Mouse (Mus musculus): ENCODE measurements at regions not wholly inside any gene's neighbourhood (a gene's known extent, or its start where the extent isn't known, plus 50 kb on each side); places are given as distances from the start of the nearest gene placed in this dataset.
"Not testable (repeated sequence)": the region's sequence is repeated elsewhere in the genome, so short reads cannot be mapped to it uniquely, and the experiment has no call there.

GRCm38 (mm10) chr14:113838237-113838636 is 523.8 kb downstream of the Tpm3-rs7 start:
- DNase-seq, result no peak

DNA sequence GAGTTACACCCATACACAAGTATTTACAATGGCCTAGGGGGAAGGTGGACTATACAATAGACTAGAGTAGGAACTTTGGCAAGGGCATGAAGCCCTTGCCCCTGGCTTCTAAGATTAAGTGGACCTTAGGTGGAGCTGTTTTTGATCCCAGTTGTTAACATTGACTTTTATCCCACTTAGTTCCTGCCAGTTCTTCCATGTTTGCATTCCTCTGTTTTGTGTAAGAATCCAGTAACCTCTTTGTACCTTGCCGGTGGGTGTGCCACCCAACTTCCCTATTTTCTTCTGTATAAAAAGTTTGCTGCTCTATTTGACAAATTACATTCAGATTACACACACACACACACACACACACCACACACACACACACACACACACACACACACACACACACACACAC is 533.4 kb downstream of the Tpm3-rs7 start:
- DNase-seq, result not testable (repeated sequence)

GRCm38 (mm10) chr14:113852988-113853387 is 538.6 kb downstream of the Tpm3-rs7 start:
- DNase-seq, result no peak

DNA sequence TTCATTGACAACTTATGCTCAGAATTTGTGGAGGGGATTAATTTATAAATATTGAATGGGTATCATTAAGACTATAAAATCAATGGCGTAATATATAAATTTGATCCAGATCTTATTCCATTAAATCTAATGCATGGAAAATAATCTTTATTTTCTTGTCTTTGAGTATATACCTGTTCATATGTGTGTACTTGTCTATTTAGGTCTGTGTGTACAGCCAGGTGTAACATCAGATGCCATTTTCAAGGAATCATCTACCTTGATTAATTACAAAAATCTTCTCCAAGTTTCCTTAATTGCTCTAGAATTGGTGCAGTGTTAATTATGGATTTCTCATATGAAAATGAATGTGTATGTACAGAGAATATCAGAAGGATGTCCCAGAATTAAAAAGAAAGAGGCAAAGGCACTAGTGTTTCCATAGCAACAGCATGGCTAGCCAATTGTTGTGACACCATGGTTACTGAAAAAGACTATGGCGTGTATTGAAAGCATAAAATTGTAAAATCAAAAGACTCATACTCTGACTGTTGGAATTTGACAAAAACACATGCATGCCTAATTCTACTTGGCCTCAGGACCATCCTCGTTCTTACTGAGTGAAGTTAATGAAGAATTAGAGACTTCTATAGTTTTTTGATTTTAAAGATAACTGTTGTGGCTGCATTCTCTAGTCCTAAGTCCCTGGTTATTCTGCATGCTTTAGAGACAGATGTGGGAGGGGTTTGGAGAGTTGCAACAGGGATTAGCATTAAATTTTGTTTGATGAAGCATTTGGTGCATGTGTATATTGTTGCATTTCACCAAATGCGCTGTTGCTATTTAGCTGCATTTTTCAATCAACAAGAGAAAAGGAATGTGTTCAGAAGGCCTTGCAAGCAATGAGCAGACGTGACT is 553.0 kb downstream of the Tpm3-rs7 start:
- no peak for DNase-seq

GRCm38 (mm10) chr14:113883581-113883980 is 569.2 kb downstream of the Tpm3-rs7 start:
- no peak for DNase-seq

DNA sequence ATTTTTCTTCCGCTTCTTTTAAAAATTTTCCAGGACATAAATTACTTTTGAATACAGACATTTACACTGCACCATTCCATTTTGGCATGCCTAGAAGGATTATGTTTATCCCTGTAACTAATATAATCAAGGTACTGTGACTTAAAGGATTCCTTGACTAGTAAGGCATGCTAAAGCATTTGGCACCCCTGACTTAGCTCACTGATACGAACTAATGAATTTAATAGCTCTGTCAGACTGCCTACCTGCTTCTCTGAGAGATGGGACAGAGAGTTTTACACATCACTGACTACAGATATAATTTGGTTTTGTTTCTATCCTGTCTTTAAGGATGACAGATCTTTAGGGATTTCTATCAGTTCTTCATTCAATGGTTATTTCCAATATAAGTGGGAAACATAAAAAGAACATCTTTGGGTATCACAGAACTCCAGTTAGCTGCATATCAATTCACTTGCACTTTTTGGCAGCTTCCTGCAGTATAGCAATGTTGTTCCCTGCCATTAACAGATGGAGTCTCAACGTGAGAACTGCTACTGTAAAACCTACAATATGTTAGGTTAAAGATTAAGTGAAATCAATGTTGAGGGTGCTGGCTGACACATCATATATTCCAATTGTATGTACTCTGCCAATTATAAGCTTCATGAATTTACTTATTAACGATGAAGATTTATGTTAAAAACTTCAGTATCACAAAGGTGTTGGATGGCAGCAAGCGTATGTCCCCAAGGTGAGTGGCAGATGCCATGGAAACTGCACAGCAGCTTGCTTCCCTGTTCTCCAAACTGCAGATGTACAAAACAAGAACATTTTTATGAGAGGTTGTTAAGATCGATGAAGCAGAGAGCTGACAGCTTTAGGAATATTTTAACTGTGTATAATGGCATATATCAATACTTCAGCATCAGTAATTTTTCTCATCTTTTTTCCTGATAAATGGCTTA is 572.8 kb downstream of the Tpm3-rs7 start:
- DNase-seq, result peak; percentile 47

GRCm38 (mm10) chr14:113930779-113931178 is 616.4 kb downstream of the Tpm3-rs7 start:
- DNase-seq, result no peak

DNA sequence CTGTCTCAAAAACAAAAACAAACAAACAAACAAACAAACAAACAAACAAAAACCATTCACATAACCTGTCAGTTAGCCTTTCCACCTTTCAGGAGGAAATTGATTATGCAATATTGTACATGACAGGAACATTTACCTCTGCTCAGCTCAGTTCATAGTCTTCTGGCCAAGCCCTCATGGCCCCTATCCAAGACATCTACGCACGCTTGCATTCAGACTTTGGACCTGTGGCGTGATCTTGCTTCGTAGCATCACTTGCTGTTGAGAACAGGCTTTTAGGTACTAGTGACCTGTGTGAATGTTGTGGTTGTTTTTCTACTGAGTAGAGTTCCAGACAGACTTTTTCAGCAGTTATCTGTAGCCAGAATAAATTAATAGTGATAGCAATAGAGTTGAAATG is 619.4 kb downstream of the Tpm3-rs7 start:
- DNase-seq, result no peak

All from cerebellum, adult 9-10 months (tissue).